Mouse (Mus musculus): Measurements from ENCODE around the gene Soat2.

The Soat2 gene

DNA sequence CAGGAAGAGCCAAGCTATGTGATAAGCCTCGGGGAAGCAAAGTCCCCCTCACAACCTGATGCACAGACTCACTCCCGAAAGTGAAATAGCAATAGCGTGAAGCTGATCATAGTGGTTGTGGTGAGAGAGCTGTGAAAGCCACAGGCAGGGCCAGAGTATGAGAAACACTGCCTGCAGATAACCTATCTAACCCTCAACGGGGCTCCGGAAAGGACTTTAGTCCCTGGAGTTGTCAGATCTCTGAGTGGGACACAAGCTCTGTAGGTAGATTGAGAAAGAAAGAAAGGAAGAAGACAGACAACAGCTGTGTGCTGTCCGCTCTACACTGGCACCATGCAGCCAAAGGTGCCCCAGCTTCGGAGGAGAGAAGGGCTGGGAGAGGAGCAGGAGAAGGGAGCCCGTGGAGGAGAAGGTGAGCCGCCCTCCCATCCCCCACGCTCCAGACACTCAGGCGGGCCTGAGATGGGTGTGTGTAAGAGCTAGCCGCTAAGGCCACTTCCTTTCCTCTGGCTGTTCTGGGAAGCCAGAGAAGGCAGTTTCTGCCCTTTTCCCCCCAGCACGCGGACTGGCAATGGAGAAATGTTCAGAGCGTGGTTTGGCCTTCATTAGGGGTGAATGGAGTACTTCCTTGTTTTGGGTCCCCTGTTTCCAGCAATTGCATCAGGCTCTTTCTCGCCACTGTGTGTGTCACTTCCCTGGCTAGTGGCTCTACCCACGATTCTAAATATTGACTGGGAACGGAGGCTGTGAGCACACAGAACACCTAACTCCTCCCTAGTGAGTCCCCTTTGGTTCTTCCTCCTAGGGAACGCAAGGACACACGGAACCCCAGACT, at the start of gene Soat2:
Gene Soat2, plus strand, starts transcription at position 226 of the 835 bp plus-strand sequence.
- DNase-seq: peak; percentile 97

DNA sequence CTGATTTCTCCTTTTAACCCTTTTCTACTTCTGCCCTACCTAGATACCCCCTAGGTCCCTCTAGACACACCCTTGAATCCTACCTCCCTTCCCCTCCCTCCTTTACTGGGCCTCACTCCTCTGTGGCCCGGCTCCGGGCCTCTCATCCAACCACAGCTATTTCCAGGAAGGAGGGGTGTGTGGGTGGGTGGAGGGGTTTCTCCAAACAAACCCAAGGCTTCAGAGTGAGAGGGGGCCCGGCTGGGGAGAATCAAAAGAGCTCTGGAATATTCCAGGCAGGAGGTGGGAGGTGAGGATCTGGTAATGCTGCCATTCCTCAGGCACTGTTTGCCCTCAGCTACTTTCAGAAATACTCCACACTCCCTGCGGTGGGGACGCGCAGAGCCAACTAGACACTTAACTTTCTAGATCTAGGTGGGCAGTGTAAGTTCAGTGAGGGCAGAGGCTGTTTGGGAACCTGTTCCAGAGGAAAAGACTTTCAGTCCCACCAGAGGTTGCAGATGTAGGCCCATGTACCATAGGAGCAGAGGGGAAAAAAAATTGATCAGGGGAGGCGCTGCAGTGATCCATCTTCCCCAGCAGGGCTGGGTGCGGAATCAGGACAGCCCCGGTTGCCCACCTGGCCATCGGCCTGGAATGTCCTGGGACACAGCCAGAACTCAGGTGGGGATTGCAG, 49.2 kb upstream of the Soat2 start:
- peak; percentile 98 for DNase-seq

DNA sequence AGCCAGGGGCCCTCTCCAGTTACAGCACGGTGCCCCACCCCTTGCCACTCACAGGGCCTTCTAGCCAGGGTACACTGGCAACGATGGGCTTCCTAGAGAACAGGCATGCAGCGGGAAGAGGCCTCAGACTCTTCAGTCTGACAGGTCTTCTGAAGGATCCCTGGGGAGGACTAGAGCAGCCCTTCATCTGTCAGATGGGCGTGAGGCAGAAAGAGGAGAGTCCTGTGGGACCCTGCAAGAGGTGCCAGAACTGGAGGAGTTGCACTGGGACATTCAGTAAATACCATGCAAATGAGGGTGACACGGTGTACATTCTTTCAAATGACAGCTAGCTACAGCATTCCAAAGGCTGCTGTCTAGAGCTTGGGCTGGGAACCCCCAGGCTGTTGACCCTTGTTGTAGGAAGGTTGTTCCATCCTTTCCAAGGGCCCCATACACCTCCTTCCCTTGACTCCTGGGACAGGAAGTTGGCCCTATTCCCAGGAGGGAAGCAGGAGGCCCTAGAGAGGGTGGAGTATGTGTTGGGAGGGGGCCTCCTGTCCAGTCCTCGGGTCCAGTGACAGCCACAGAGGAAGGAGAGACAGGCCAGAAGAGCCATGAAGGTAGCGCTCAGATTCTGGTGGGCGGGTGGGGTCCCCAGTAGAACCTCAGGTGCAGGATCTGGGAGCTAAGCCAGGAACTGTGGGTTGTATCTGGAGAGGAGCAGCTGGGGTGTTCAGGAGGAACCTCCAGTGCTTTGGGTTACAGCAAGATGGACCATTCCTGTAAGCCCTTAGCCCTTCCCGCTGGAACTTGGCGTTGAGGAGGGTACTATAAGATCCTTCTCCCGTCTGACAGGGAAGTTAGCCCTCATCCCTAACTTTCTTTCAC, 48.4 kb upstream of the Soat2 start:
- DNase-seq: peak; percentile 99

DNA sequence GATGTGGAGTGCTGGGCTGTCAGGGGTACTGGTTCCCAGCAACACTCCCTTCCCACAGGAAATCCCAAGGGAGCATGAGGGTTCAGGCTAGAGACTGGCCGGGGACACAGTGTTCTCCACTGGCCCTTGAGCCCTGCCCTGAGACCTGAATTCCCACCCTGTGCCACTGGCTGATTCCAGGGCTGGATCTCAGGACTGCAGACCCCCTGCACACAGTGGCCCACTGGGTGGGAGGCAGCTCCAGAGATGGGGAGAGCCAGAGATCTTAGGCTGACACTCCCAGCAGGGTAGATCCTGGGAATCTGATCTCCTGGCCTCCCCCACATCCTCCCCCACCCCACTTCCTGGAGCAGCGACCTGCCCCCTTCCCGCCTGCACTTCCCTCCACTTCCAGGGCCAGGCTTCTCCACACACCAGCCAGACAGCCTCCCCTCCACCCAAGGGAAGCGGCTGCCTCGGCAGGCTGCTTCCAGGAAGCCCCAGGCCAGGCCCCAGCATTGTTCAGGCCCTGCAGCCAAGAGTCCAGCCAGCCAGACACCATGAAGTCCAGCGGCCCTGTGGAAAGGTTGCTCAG, 47.7 kb upstream of the Soat2 start:
- DNase-seq: peak; percentile 99

DNA sequence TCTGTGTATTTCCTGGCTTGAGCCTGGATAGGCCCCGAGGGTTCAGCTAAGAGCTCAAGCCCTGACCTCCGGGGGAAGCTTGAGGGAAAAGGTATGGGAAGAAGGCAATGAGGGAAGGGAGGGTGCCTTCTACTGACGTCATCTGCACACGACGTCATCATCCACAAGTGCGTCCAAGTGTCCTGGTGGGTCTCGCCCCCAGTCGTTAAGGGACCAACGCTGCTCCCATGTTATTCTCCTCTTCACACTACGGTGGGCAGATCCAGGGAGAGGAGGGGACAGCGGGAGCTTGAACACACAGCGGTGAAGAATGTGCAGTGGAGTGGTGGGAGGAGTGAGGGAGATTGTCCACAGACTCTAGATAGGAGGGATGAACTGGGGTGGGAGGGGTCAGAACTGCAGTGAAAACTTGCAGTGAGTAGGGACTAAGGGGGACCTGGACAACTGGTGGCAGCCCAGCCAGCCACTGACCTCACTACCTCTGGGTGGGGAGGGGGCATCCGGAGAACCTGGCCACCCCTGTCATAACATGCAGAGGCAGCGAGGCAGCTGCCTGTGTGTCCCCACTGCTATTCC, 46.9 kb upstream of the Soat2 start:
- DNase-seq: peak; percentile 99

DNA sequence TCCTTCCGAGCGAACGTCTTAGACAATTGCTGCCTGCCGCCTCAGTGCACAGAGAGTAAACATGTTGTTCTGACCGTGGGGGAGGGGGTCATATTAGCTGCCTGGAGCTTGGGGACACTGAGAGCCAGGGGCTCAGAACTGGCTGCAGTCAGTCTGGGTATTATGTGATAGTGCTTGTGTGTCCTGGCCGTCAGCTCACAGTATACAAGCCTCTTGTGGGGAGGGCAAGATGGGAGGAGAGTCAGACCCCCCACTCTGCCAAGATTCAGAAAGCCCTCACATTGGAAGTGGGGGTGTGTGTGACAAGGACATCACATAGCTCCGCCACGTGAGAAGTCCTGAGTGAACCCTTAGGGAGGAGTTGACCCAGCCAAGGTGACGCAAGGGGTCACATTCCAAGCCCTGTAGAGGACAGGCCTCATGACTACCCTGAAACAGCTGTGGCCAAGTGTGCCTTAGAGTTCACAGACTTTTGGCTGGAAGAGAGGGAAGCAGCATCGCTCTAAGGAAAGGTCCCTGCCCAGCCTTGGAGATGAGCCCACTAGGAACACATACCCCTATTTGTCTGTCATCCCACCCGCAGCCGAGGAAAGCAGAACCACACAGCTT, 46.3 kb upstream of the Soat2 start:
- DNase-seq: peak; percentile 100

DNA sequence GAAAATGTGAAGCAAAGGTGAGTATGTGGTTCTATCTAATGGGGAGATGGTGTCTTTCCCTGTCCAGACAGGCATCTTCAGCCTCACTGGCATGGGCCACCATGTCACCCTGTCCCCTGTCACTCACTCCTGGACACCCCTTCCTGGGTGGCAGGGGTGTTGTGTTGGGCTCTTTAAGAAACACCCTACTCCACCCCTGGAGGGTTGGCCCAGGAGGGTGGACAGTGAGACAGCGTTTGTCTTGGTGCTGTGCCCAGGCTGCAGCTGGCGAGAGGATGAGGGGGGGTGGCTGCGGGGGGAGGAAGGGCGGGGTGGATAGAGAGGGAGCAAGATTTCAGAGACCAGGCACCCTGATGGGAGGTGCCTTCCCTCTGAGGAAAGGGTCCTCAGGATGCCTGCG, 45.0 kb upstream of the Soat2 start:
- DNase-seq: peak; percentile 99

DNA sequence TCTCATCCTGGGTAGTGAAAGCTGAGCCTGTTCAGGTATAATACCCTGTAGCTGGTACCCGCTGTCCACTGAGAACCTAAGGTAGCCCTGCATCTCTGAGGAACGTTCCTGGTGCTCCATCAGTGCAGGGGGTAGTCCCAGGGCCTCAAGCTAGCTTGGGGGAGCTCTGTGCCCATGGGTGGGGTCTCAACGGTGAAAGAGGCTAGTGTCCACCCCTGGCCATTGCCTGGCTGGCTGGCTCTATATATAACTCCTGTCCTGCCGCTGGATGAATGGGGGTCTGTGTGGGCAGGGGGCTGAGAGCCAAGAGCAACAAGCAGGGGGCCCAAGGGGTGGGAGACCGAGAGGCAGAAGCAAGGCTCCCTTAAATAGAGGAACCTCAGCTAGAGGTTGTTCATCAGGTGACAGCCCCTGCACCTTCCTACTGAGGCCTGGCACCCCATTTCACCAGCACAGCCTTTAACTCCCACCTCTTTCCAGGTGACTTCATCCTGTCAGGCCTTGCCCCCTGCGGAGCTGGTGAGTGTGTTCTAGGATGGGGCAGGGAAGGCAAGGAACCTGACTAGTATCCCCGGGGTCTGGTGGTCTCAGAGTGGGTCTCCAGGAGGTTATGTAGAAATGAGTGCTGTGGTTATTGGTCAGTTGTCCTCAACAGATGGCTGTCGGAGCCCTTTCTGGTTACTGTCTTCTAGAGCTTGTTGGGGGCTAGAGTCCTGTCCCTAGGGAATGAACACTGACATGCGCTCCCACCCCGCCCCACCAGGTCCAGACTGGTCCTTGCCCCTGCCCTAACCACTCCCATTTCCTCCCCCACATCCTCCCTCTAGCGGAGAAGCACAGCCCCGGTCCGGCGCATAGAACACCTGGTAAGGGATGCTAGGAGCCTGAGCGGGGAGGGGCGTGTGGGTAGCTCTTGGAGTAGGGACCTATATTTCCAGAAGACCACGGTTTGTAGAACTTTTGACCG, 44.3 kb upstream of the Soat2 start:
- DNase-seq: peak; percentile 98

DNA sequence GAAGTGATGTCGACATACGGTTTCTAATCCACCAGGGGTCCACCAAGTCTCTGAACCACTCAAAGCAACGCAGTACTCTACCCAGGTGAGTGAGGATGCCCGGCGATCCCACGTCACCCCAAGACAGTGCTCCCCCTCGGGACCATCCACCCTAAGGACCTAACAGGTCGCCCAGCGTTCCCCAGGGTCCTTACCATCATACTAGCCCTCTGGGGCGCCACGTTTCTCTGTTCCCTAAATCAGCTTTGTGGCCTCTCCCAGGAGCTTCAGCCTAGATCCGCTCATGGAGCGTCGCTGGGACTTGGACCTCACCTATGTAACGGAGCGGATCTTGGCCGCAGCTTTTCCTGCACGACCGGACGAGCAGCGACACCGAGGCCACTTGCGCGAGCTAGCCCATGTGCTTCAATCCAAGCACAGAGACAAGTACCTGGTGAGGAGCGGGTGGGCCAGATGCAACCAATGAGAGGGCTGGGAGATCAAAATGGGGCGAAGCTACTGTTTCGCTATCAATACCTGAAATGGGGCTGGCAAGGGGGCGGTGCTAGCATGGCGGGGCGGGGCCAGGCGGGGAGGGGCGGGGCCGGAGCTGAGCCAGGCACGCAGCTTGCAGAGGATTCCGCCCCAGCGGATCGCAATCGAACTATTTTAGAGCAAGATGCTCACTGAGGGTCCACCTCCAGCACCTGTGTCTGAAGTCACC, 43.4 kb upstream of the Soat2 start:
- DNase-seq: peak; percentile 96

DNA sequence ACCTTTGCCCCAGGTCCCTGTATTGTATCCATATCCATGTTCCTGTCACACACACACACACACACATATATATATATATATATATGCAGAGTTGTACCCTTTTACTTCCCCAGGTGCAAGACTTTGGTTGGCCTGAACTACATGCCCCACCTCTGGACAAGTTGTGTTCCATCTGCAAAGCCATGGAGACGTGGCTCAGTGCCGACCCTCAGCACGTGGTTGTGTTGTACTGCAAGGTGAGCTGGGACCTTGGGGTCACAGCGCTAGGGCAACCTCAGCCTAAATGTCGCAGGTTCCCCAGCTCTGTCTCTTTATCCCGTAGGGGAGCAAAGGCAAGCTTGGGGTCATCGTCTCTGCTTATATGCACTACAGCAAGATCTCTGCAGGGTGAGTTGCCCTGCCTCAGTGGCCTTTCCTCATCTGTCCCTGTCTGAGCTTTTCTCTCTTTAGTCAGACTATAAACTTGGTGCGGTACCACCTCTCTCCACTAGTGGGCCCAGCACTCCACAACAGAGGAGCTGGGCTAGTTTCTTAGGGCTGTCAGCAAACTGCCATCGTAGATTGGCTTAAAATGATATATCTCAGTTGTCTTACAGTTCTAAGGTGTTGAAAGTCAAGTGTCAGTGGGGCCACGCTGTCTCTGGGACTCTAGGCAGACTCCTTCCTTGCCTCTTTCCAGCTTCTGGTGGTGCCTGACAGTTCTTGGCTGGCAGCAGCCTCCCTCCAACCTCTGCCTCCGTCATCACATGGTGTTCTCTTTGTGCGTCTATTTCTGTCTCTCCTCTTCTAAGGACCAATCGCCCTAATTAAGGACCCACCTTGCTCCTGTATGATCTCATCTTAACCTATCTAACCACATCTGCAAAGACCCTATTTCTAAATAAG, 42.4 kb upstream of the Soat2 start:
- DNase-seq: peak; percentile 94

DNA sequence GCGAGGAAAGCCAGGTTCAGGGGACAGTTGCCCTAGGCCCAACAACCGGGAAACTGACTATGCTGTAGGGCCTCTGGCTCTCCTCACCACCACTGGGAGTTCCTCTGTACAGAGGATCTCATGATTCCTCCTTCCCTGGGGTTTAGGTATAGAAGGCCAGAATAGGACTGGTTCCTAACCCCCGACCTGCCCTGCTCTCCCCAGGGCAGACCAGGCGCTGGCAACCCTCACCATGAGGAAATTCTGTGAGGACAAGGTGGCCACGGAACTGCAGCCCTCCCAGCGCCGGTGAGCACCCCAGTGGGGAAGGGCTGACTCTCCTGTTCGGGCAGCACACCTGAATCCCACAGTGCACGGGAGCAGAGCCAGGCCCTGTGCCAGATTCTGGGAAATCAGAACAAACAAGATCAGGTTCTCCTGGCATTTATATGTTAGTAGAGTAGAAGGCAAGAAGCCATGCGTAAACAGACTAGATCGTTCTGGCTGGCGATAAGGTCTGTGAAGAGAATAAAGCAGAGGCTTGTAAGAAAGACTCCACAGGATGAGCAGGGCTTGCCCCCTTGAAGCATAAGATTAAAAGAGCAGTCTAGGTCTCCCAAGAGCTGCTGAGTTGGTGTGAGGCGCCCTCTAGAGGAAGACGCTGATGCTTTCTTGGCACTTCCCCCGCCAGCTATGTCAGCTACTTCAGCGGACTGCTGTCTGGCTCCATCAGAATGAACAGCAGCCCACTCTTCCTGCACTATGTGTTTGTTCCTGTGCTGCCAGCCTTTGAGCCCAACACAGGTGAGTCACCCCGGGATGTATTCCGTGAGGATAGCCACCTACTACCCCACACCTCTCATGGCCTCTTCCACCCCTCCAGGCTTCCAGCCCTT, 41.4 kb upstream of the Soat2 start:
- DNase-seq: peak; percentile 97

DNA sequence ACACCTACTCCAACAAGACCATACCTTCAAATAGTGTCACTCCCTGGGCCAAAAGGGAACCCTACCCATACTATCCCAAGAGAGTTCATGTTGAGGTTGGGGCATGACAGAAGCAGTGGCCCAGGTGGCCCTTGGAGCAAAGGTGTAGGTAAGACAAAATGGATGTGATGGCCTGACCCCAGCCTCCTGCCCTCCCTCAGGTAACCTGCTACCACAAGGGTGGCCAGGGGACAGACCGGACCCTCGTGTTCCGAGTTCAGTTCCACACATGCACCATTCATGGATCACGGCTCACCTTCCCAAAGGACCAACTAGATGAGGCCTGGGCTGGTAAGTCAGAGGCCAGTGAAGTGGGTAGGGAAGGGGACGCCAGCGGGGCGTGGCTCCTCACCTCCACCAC, 40.1 kb upstream of the Soat2 start:
- peak; percentile 95 for DNase-seq

DNA sequence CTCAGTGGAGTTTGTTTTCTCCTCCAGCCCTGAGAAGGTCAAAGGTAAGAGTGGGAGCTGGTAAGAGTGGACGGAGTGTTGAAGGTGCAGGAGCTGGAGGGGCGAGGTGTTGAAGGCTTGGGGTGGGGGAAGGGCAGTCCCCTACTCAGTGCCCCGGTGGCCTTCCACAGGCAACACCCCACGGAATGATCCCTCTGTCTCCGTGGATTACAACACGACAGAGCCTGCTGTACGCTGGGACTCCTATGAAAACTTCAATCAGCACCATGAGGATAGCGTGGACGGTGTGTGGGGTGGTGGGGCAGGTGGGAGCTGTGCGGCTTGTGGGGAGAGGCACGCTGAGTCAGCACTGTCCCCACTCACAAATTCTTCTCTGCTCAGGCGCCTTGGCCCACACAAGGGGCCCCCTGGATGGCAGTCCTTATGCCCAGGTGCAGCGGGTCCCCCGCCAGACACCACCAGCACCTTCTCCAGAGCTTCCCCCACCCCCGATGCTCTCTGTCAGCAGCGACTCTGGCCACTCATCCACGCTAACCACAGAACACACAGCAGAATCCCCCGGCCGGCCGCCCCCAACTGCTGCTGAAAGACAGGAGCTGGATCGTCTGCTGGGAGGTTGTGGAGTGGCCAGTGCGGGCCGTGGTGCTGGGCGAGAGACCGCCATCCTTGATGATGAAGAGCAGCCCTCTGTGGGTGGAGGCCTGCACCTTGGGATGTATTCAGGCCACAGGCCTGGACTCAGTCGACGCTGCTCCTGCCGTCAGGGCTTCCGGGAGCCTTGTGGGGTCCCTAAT, 39.4 kb upstream of the Soat2 start:
- peak; percentile 96 for DNase-seq

DNA sequence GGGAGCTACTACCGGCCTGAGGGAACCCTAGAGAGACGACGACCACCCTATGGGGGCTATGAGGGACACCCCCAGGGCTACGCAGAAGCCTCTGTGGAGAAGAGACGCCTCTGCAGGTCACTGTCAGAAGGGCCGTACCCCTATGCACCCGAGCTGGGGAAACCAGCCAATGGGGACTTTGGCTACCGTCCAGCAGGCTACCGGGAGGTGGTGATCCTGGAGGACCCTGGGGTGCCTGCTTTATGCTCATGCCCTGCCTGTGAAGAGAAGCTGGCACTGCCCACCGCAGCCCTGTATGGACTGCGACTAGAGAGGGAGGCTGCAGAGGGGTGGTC, 38.9 kb upstream of the Soat2 start:
- no peak for DNase-seq

DNA sequence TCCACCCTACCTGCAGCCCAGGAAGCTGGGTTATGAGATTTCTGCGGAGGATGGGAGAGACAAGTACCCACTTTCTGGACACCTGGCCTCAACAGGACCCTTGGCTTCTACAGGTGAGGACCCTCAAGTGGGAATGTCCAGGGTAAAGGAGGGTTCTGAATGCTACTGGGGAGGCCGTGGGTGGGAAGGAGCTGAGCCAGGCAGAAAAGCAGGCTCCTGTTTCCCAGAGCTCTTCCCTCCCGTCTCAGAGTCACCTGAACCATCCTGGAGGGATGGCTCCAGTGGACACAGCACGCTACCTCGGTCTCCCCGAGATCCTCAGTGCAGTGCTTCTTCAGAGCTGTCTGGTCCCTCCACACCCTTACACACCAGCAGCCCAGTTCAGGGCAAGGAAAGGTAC, 38.1 kb upstream of the Soat2 start:
- peak; percentile 93 for DNase-seq

DNA sequence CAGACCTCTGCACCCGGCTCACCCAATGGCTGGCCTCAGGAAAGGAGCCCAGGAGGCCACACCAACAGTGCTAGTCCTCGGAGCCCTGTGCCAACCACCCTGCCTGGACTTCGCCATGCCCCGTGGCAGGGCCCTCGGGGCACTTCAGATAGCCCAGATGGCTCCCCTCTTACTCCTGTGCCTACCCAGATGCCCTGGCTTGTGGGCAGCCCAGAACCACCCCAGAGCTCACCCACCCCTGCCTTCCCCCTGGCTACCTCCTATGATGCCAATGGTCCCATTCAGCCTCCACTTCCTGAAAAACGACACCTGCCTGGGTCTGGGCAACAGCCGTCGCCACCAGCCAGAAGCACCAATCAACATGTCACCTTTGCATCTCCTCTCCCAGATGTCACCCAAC, 37.5 kb upstream of the Soat2 start:
- peak; percentile 92 for DNase-seq

DNA sequence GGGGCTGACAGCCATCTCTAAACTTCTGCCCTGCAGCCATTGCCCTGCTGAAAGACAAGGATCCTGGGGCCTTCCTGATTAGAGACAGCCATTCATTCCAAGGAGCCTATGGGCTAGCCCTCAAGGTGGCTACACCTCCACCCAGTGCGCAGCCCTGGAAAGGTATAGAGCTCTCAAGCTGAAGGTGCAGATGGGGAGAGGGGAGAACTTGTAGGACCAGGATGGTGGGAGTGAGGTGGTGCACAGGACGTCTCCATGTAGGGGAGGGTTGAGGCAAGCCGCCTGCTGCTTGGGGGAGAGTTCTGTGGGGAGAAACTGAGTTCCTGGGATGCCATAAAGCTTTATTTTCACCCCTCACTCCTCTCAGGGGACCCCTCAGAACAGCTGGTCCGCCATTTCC, 36.7 kb upstream of the Soat2 start:
- peak; percentile 90 for DNase-seq

All from heart, adult 11 months (tissue).